Mouse (Mus musculus) forebrain, embryonic 14.5 days (tissue): ENCODE measurements around the gene Imp3. TPM values are rescaled to one million over a fixed set of nuclear protein-coding genes. Genes with fewer than 3 reads are reported as not detected.
A peak's percentile ranks its signal among the peaks of the same experiment; 100 is the strongest.

Experiments used
- ATAC-seq: fragments of 200-750 bp; cut with Nextera tagmentation; 2 replicates; pipeline ENCODE4 v1.8.0; 2017; ENCODE audit warnings: mild to moderate bottlenecking, moderate library complexity
- DNase-seq: peaks from one replicate; pipeline ENCODE4 v3.0.0-alpha.2; 2015; ENCODE audit warnings: low spot score
- H3K27ac ChIP-seq: fragments of 300-500 bp; sonication (generic); 2 replicates; pipeline ENCODE4 v1.5.1; 2014; ENCODE audit warnings: low read depth, mild to moderate bottlenecking, control low read depth, low read length, moderate library complexity
- H3K27me3 ChIP-seq: fragments of 300-500 bp; sonication (generic); replicated peaks from 2 replicates; pipeline ENCODE4 v1.6.1; 2014; ENCODE audit warnings: low read length, control low read depth, mixed read lengths; ENCODE audit not compliant: control insufficient read depth, insufficient read depth
- H3K36me3 ChIP-seq: fragments of 300-500 bp; sonication (generic); 2 replicates; pipeline ENCODE4 v1.6.1; 2014; ENCODE audit warnings: low read length, control low read depth; ENCODE audit not compliant: control insufficient read depth, insufficient read depth
- H3K4me1 ChIP-seq: fragments of 300-500 bp; sonication (generic); 2 replicates; pipeline ENCODE4 v1.6.1; 2014; ENCODE audit warnings: antibody characterized with exemption, low read length, control low read depth; ENCODE audit not compliant: control insufficient read depth, insufficient read depth
- H3K4me2 ChIP-seq: fragments of 300-500 bp; sonication (generic); 2 replicates; pipeline ENCODE4 v1.6.1; 2014; ENCODE audit warnings: mild to moderate bottlenecking, control low read depth, low read length
- H3K4me3 ChIP-seq: fragments of 300-500 bp; sonication (generic); 2 replicates; pipeline ENCODE4 v1.5.1; 2014; ENCODE audit warnings: low read depth, low read length, control low read depth
- H3K9ac ChIP-seq: fragments of 300-500 bp; sonication (generic); 2 replicates; pipeline ENCODE4 v1.6.1; 2014; ENCODE audit warnings: mild to moderate bottlenecking, low read length, control low read depth, moderate library complexity
- H3K9me3 ChIP-seq: fragments of 300-500 bp; sonication (generic); replicated peaks from 2 replicates; pipeline ENCODE4 v1.6.1; 2016; ENCODE audit warnings: low read length, control low read depth, mixed read lengths; ENCODE audit not compliant: control insufficient read depth
- WGBS: fragments of 180-500 bp; shearing (Covaris S2); extraction: QIAGEN DNeasy Blood & Tissue Kit; methylation state at CpG from one replicate; pipeline ENCODE4 v1.1.7; 2014; 5-methylcytosine and 5-hydroxymethylcytosine counted together
- polyA plus RNA-seq: library from polyadenylated mRNA; unstranded; fragments of >200 nt; fragmentation: Nextera tagmentation; extraction: Ambion mirVana; gene quantifications from 2 replicates; pipeline ENCODE4 v1.2.1, GENCODE M21; 2014

Gene Imp3
- polyA plus RNA-seq, result 91.1 and 100 TPM in 2 replicates

DNA sequence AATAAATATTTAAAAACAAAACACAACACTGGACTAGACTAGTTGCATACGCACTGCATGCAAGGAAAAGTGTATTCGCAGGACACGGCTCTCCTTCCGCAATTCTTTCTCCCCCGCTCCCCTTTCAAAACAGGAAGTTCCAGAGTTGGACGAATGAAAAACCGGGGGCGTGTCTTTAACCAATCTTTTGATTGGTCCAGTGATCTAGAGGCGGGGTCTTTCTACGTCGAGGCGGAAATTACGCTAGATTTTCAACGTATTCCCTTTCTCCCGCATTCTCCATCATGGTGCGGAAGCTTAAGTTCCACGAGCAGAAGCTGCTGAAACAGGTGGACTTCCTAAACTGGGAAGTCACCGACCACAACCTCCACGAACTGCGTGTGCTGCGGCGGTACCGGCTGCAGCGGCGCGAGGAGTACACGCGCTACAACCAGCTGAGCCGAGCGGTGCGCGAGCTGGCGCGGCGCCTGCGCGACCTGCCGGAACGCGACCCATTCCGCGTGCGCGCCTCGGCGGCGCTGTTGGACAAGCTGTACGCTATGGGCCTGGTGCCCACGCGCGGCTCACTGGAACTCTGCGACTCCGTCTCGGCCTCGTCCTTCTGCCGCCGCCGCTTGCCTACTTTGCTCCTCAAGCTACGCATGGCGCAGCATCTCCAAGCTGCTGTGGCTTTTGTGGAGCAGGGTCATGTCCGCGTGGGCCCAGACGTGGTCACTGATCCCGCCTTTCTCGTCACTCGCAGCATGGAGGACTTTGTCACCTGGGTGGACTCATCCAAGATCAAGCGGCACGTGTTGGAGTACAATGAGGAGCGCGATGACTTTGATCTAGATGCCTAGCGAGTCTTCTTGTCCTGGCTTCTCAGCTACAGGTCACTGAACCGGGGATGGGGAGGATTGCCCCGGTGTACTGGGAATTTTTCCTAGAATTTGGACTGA lies at the start of gene Imp3:
TSS of gene Imp3 (plus strand) at position 253 of the 938 bp plus-strand sequence.
- peaks cover 9% of the 10 kb centered on the region for H3K4me1 ChIP-seq
- DNase-seq (peak; percentile 99), ATAC-seq (peak; percentile 98)
- peak within 1 kb of the TSS; percentile 84 for H3K4me2 ChIP-seq
- H3K27ac ChIP-seq, result peak within 1 kb of the TSS; percentile 86
- H3K27me3 ChIP-seq, result no peaks in the 10 kb centered on the region
- under 1% methylated on average over 73 of the region's 73 CpGs for WGBS
- H3K4me3 ChIP-seq, result peak within 1 kb of the TSS; percentile 76
- H3K9ac ChIP-seq, result peak within 1 kb of the TSS; percentile 85
- no peaks in the 10 kb centered on the region for H3K36me3 ChIP-seq
- no peaks in the 10 kb centered on the region for H3K9me3 ChIP-seq

DNA sequence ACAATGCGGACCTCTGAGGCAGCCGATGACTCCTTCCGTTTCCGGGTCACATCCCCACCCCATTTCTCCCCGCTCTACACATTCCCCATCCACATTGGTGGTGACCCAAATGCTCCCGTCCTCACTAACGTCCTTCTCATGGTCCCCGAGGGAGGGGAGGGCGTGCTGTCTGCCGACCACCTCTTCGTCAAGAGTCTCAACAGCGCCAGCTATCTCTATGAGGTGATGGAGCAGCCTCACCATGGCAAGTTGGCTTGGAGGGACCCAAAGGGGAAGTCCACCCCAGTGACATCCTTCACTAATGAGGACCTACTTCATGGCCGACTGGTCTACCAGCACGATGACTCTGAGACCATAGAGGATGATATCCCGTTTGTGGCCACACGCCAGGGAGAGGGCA lies 49.7 kb upstream of the Imp3 start:
- no peak for ATAC-seq
- H3K36me3 ChIP-seq, result no peaks in the 10 kb centered on the region
- H3K4me2 ChIP-seq, result no peak overlapping the region
- H3K27me3 ChIP-seq, result no peaks in the 10 kb centered on the region
- no peak overlapping the region for H3K4me3 ChIP-seq
- no peak overlapping the region for H3K27ac ChIP-seq
- 97% methylated on average over 16 of the region's 16 CpGs for WGBS
- no peak for DNase-seq
- H3K4me1 ChIP-seq, result no peaks in the 10 kb centered on the region
- H3K9me3 ChIP-seq, result no peaks in the 10 kb centered on the region
- no peak overlapping the region for H3K9ac ChIP-seq

DNA sequence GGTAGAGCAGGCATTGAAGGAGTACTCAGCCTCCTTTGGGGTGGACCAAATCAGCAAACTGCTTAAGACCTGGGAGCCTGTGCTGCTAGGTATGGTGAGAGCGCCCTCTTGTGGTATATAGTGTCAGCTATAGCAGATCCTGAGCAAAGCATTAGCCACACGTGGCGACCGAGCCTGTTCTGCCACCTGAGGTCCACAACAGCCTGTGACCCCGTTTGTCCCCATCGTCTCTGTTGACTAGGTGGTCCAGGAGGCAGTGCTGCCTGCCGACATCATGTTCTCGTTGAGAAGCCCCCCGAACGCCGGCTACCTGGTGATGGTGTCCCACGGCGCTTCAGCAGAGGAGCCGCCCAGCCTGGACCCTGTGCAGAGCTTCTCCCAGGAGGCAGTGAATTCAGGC lies 47.5 kb upstream of the Imp3 start:
- 5% methylated on average over 14 of the region's 14 CpGs for WGBS
- Histone ChIP-seq H3K9ac (peak overlapping the region; percentile 46; the same call in 1 of the 2 replicates), H3K27me3 (no peaks in the 10 kb centered on the region), H3K36me3 (no peaks in the 10 kb centered on the region), H3K4me3 (peak overlapping the region; percentile 13), H3K9me3 (no peaks in the 10 kb centered on the region), H3K4me2 (peak overlapping the region; percentile 51), H3K27ac (no peak overlapping the region), H3K4me1 (no peaks in the 10 kb centered on the region)
- ATAC-seq (peak; percentile 74), DNase-seq (peak; percentile 95)

DNA sequence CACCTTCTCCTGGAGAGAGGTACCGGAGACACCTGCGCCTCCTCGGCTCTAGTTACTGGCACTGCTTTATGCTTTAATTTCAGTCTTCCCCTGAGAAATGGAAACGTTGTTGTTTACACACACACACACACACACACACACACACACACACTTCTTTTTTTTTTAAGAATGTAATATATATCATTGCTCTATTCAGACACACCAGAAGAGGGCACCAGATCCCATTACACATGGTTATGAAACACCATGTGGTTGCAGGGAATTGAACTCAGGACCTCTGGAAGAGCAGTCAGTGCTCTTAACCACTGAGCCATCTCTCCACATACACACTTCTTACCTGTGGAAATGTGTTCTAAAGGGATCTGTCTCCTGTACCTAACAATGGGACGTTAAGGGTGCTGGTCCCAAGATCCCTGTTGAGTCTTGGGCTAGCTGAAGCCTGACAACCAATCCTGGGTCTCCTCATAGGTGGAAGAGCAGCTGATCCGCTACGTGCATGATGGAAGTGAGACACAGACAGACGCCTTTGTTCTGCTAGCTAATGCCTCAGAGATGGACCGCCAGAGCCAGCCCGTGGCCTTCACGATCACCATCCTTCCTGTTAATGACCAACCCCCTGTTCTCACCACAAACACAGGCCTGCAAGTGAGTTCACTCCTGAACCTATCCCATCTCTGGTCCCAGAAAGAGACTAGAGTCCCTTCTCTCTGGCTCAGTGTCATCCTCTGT lies 46.6 kb upstream of the Imp3 start:
- Histone ChIP-seq H3K4me1 (no peaks in the 10 kb centered on the region), H3K9ac (no peak overlapping the region), H3K9me3 (no peaks in the 10 kb centered on the region), H3K27me3 (no peaks in the 10 kb centered on the region), H3K4me2 (no peak overlapping the region), H3K4me3 (no peak overlapping the region), H3K36me3 (no peaks in the 10 kb centered on the region), H3K27ac (no peak overlapping the region)
- WGBS, result 76% methylated on average over 11 of the region's 11 CpGs
- ATAC-seq (no peak), DNase-seq (no peak)

DNA sequence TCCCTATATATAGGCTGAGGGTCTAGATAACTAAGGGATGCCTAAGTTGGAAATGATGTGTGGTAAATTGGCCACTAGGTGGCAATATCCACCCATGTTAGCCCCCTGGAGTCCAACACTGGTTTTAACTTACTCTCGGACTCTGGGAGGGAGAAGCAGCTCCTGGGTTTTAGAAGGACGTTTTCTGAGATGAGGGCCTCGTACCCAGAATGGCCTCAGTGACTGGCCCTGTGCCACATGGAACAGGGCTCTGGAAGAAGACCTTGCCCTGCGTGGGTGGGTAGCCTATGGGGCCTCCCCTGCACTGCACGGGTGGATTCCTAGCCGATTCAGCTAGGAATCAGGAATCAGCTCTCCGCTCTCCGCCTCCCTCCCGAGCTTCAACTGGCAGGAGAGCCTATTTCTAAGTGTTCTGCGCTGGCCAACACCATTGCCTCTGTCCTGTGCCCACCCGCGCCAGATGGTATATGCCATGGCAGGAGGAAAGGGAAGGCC lies 45.7 kb upstream of the Imp3 start:
- H3K4me3 ChIP-seq, result no peak overlapping the region
- no peaks in the 10 kb centered on the region for H3K9me3 ChIP-seq
- no peak overlapping the region; the same call in 1 of the 2 replicates for H3K9ac ChIP-seq
- no peaks in the 10 kb centered on the region for H3K4me1 ChIP-seq
- peak overlapping the region; percentile 20 for H3K4me2 ChIP-seq
- DNase-seq (peak; percentile 92), ATAC-seq (peak; percentile 67)
- H3K36me3 ChIP-seq, result no peaks in the 10 kb centered on the region
- no peaks in the 10 kb centered on the region for H3K27me3 ChIP-seq
- 28% methylated on average over 12 of the region's 12 CpGs for WGBS
- no peak overlapping the region for H3K27ac ChIP-seq

DNA sequence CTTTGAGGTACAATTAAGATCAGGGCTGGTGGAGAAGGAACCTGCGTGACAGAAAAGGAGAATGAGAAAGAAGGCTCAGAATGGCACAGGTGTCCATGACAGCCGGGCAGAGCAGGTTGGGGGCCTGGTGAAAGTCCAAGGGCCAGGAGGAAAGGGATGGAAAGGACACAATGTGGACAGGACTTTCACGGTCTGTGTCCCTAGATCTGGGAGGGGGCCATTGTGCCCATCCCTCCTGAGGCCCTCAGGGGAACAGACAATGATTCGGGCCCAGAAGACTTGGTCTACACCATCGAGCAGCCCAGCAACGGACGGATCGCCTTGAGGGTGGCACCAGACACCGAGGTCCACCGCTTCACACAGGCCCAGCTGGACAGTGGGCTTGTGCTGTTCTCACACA lies 45.2 kb upstream of the Imp3 start:
- Histone ChIP-seq H3K36me3 (no peaks in the 10 kb centered on the region), H3K4me1 (no peaks in the 10 kb centered on the region), H3K27ac (no peak overlapping the region), H3K27me3 (no peaks in the 10 kb centered on the region), H3K9me3 (no peaks in the 10 kb centered on the region), H3K4me3 (no peak overlapping the region), H3K4me2 (no peak overlapping the region), H3K9ac (no peak overlapping the region)
- DNase-seq (no peak), ATAC-seq (no peak)
- 86% methylated on average over 10 of the region's 10 CpGs for WGBS

DNA sequence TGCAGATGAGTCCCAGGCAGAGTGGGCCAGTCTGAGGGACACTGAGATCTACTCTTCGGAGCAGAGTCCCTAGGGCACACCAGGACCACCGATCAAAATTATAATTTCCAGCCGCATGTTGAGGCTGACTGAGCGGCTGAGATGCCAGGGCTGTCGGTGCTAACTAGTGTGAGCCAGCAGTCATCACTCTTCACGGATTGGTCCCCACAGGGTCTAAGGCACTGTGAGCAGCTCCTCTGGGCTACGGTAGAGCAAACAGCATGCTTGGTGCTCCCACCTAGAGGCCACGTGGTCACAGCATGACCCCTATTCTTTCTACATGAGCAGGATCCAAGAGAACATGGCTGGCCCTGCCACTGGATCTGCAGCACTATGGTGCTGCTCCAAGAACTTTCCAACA lies 44.0 kb upstream of the Imp3 start:
- H3K4me1 ChIP-seq, result no peaks in the 10 kb centered on the region
- no peaks in the 10 kb centered on the region for H3K27me3 ChIP-seq
- no peak overlapping the region for H3K4me2 ChIP-seq
- no peak overlapping the region for H3K27ac ChIP-seq
- WGBS, result 66% methylated on average over 8 of the region's 8 CpGs
- DNase-seq (no peak), ATAC-seq (no peak)
- no peaks in the 10 kb centered on the region for H3K9me3 ChIP-seq
- H3K4me3 ChIP-seq, result no peak overlapping the region
- no peak overlapping the region for H3K9ac ChIP-seq
- no peaks in the 10 kb centered on the region for H3K36me3 ChIP-seq

DNA sequence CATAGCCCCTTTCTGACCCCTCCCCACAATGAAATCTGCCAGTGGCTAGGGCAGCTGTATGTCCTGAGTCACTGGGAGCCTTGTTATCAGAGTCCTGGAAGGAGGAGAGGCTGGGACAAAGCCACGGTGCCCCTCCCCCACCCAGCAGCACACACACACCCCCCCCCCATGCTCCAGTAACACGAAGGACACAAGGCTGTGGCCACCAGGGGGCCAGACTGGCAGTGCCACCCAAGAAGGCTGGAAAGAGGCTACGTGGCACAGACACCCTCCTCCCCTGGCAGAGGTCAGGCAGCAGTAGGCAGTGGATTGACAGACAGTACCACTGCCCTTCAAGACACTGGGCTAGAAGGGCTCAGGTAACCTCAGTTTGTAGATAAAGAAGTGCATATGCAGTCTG lies 43.3 kb upstream of the Imp3 start:
- WGBS, result 8% methylated on average over 3 of the region's 3 CpGs
- Histone ChIP-seq H3K9me3 (no peaks in the 10 kb centered on the region), H3K9ac (no peak overlapping the region), H3K4me3 (no peak overlapping the region), H3K27me3 (no peaks in the 10 kb centered on the region), H3K4me1 (no peaks in the 10 kb centered on the region), H3K4me2 (no peak overlapping the region), H3K27ac (no peak overlapping the region), H3K36me3 (no peaks in the 10 kb centered on the region)
- peak; percentile 48 for DNase-seq
- no peak for ATAC-seq
